Mouse (Mus musculus) heart, embryonic 10.5 days (tissue): Measurements from ENCODE around the gene Pde4d. TPM values are rescaled to one million over a fixed set of nuclear protein-coding genes. Genes with fewer than 3 reads are reported as not detected.

Experiments
- DNase-seq: peaks from one replicate; pipeline ENCODE4 v3.0.0-alpha.2; 2017; ENCODE audit warnings: low spot score
- H3K27ac ChIP-seq: fragments of 300-500 bp; sonication (generic); 2 replicates; pipeline ENCODE4 v1.5.1; 2016; ENCODE audit warnings: mild to moderate bottlenecking
- H3K27me3 ChIP-seq: fragments of 300-500 bp; sonication (generic); 2 replicates; pipeline ENCODE4 v1.6.1; 2016; ENCODE audit warnings: mild to moderate bottlenecking; ENCODE audit not compliant: poor library complexity, insufficient read depth, severe bottlenecking
- H3K36me3 ChIP-seq: fragments of 300-500 bp; sonication (generic); 2 replicates; pipeline ENCODE4 v1.6.1; 2016; ENCODE audit warnings: mild to moderate bottlenecking, moderate library complexity
- H3K4me1 ChIP-seq: fragments of 300-500 bp; sonication (generic); 2 replicates; pipeline ENCODE4 v1.6.1; 2016; ENCODE audit warnings: mild to moderate bottlenecking
- H3K4me3 ChIP-seq: fragments of 300-500 bp; sonication (generic); 2 replicates; pipeline ENCODE4 v1.5.1; 2016; ENCODE audit warnings: mild to moderate bottlenecking, moderate library complexity
- H3K9me3 ChIP-seq: fragments of 300-500 bp; sonication (generic); 2 replicates; pipeline ENCODE4 v1.6.1; 2016; ENCODE audit warnings: mild to moderate bottlenecking, moderate library complexity
- WGBS: fragments of 180-500 bp; shearing (Covaris S2); methylation state at CpG from one replicate; pipeline ENCODE4 v1.1.7; 2016; 5-methylcytosine and 5-hydroxymethylcytosine counted together
- polyA plus RNA-seq: library from polyadenylated mRNA; unstranded; fragments of >200 nt; fragmentation: Nextera tagmentation; extraction: Ambion mirVana; gene quantifications from 2 replicates; pipeline ENCODE4 v1.2.1, GENCODE M21; 2016

Pde4d gene
- polyA plus RNA-seq, 1 experiment from 2014 or later: 24.9 TPM

DNA sequence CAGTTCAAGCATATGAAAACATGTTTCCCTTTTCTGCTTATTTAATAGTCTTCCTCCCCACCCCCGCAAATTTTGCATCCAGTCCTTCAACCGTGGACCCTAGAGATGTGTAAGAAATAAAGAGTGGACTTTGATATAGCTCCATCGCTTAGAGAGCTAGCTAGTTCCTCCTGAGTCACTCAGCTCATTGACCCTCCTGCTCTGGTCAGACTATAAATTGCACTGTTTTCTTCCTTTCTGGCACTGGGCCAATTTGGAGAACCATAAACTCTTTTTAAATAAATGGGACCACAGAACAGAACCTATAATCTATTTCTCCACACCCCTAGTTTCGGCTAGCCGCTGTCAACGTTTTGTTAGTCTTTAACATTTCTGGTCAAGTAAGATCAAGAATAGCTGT is 1245.3 kb downstream of the Pde4d start:
- peaks cover 16% of the 10 kb centered on the region for H3K4me1 ChIP-seq
- no peak for DNase-seq
- 84% methylated on average over 6 of the region's 6 CpGs for WGBS
- H3K36me3 ChIP-seq: peaks cover 19% of the 10 kb centered on the region
- no peak overlapping the region for H3K4me3 ChIP-seq
- H3K9me3 ChIP-seq: no peaks in the 10 kb centered on the region
- H3K27me3 ChIP-seq: no peaks in the 10 kb centered on the region
- no peak overlapping the region for H3K27ac ChIP-seq

- Histone ChIP-seq H3K4me3 (no peak overlapping the region), H3K27me3 (no peaks in the 10 kb centered on the region), H3K36me3 (no peaks in the 10 kb centered on the region), H3K9me3 (no peaks in the 10 kb centered on the region), H3K27ac (no peak overlapping the region), H3K4me1 (peaks cover 6% of the 10 kb centered on the region; the same call in 1 of the 2 replicates)
- no peak for DNase-seq
- WGBS: 71% methylated on average over 2 of the region's 2 CpGs
Observed at GRCm38 (mm10) chr13:109706141-109706540, 1256.4 kb downstream of the Pde4d start.

- Histone ChIP-seq H3K4me3 (no peak overlapping the region), H3K36me3 (no peaks in the 10 kb centered on the region), H3K9me3 (no peaks in the 10 kb centered on the region), H3K4me1 (peaks cover 6% of the 10 kb centered on the region; the same call in 1 of the 2 replicates), H3K27me3 (no peaks in the 10 kb centered on the region), H3K27ac (no peak overlapping the region)
- 87% methylated on average over 5 of the region's 5 CpGs for WGBS
- DNase-seq: no peak
Observed at GRCm38 (mm10) chr13:109706579-109706978, 1256.8 kb downstream of the Pde4d start.

- H3K4me1 ChIP-seq: peaks cover 6% of the 10 kb centered on the region; the same call in 1 of the 2 replicates
- H3K36me3 ChIP-seq: no peaks in the 10 kb centered on the region
- no peak for DNase-seq
- no peak overlapping the region for H3K4me3 ChIP-seq
- no peaks in the 10 kb centered on the region for H3K27me3 ChIP-seq
- no peak overlapping the region for H3K27ac ChIP-seq
- no peaks in the 10 kb centered on the region for H3K9me3 ChIP-seq
- 93% methylated on average over 4 of the region's 4 CpGs for WGBS
Observed at GRCm38 (mm10) chr13:109707154-109707553, 1257.4 kb downstream of the Pde4d start.

- no peak overlapping the region for H3K4me3 ChIP-seq
- H3K9me3 ChIP-seq: no peaks in the 10 kb centered on the region
- H3K27ac ChIP-seq: no peak overlapping the region
- peaks cover 3% of the 10 kb centered on the region; the same call in 1 of the 2 replicates for H3K4me1 ChIP-seq
- WGBS: 79% methylated on average over 2 of the region's 2 CpGs
- H3K27me3 ChIP-seq: no peaks in the 10 kb centered on the region
- no peak for DNase-seq
- H3K36me3 ChIP-seq: no peaks in the 10 kb centered on the region
Observed at GRCm38 (mm10) chr13:109708326-109708725, 1258.6 kb downstream of the Pde4d start.

GRCm38 (mm10) chr13:109714581-109714980 is 1264.8 kb downstream of the Pde4d start:
- H3K36me3 ChIP-seq: no peaks in the 10 kb centered on the region
- no peaks in the 10 kb centered on the region for H3K27me3 ChIP-seq
- DNase-seq: no peak
- H3K9me3 ChIP-seq: no peaks in the 10 kb centered on the region
- no peak overlapping the region for H3K27ac ChIP-seq
- 93% methylated on average over 2 of the region's 2 CpGs for WGBS
- H3K4me3 ChIP-seq: no peak overlapping the region
- H3K4me1 ChIP-seq: no peaks in the 10 kb centered on the region

DNA sequence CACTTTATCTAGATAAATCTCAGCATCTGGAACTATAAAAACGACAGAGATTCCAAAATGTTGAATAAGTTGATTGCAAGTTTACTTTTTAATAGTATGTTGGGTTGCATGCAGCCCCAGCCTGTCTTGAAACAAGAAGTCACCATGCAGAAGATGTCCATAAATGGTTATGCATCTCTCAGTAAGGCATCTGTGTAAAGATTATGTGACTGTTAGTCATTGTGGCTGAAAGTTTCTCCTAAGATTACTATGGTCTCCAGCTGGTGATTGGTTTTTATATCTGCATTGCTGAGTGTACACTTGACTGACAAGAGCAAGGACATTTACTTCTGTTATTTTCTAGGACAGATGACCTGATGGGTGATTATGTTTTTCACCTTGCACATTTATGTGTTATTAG is 1265.6 kb downstream of the Pde4d start:
- Histone ChIP-seq H3K36me3 (no peaks in the 10 kb centered on the region), H3K9me3 (no peaks in the 10 kb centered on the region), H3K4me3 (no peak overlapping the region), H3K4me1 (no peaks in the 10 kb centered on the region), H3K27me3 (no peaks in the 10 kb centered on the region), H3K27ac (no peak overlapping the region)
- DNase-seq: no peak
- 59% methylated on average over 1 of the region's 1 CpGs for WGBS

- H3K36me3 ChIP-seq: 0 out of 2 replicates have a peak, but pooled peaks cover 2% of the 10 kb centered on the region
- WGBS: 95% methylated on average over 2 of the region's 2 CpGs
- DNase-seq: no peak
- peaks cover 11% of the 10 kb centered on the region; the same call in 1 of the 2 replicates for H3K4me1 ChIP-seq
- H3K4me3 ChIP-seq: no peak overlapping the region
- no peaks in the 10 kb centered on the region for H3K27me3 ChIP-seq
- no peaks in the 10 kb centered on the region for H3K9me3 ChIP-seq
- H3K27ac ChIP-seq: no peak overlapping the region
Observed at GRCm38 (mm10) chr13:109720127-109720713, 1270.5 kb downstream of the Pde4d start.

GRCm38 (mm10) chr13:109722237-109723119 is 1272.7 kb downstream of the Pde4d start:
- Histone ChIP-seq H3K4me1 (peaks cover 11% of the 10 kb centered on the region; the same call in 1 of the 2 replicates), H3K4me3 (no peak overlapping the region), H3K27ac (no peak overlapping the region), H3K36me3 (0 out of 2 replicates have a peak, but pooled peaks cover 2% of the 10 kb centered on the region), H3K9me3 (no peaks in the 10 kb centered on the region), H3K27me3 (no peaks in the 10 kb centered on the region)
- no peak for DNase-seq
- WGBS: 89% methylated on average over 6 of the region's 6 CpGs

DNA sequence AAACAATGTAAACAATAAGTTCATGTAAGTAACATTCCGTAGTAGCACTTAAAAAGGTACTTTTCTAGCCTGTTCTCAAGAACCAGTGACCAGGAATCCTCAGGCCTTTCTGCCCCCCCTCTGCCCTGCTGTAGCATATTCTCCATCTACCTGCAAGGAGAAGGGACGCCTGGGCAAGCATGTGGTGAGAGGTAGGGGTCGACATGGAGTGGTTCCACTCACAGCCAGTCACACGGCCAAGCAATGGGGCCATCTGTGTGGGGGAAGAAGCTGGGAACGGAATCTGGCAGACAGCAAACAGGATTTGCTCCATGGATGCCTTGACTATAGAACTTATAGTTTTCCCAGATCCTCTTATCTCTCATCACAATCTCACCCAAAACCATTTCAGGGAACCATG is 1277.6 kb downstream of the Pde4d start:
- H3K36me3 ChIP-seq: 0 out of 2 replicates have a peak, but pooled peaks cover 2% of the 10 kb centered on the region
- no peak for DNase-seq
- no peak overlapping the region for H3K4me3 ChIP-seq
- no peak overlapping the region for H3K27ac ChIP-seq
- no peaks in the 10 kb centered on the region for H3K9me3 ChIP-seq
- WGBS: 72% methylated on average over 5 of the region's 5 CpGs
- no peaks in the 10 kb centered on the region for H3K27me3 ChIP-seq
- H3K4me1 ChIP-seq: peaks cover 2% of the 10 kb centered on the region; the same call in 1 of the 2 replicates

DNA sequence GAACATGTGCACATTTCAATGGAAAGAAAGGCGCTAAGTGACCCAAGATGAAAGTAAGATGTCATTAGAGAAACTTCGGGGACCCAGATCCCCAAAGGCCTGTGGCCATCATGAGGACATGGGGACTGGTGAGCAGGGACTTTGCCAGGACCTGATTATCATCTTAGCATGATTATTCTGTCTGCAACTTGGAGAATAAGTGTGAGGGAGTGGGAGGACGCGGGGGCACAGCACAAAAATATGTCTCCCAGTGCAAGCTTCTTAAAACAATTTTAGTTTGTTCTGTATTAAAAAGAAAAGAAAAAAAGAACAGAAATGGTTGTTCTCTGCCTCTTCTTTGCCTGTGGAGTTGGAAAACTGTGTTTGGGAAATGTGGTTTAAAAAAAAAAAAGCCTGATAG is 1279.9 kb downstream of the Pde4d start:
- H3K36me3 ChIP-seq: no peaks in the 10 kb centered on the region
- no peak for DNase-seq
- 92% methylated on average over 4 of the region's 4 CpGs for WGBS
- no peak overlapping the region for H3K4me3 ChIP-seq
- H3K27ac ChIP-seq: no peak overlapping the region
- H3K27me3 ChIP-seq: no peaks in the 10 kb centered on the region
- H3K9me3 ChIP-seq: no peaks in the 10 kb centered on the region
- H3K4me1 ChIP-seq: no peaks in the 10 kb centered on the region

DNA sequence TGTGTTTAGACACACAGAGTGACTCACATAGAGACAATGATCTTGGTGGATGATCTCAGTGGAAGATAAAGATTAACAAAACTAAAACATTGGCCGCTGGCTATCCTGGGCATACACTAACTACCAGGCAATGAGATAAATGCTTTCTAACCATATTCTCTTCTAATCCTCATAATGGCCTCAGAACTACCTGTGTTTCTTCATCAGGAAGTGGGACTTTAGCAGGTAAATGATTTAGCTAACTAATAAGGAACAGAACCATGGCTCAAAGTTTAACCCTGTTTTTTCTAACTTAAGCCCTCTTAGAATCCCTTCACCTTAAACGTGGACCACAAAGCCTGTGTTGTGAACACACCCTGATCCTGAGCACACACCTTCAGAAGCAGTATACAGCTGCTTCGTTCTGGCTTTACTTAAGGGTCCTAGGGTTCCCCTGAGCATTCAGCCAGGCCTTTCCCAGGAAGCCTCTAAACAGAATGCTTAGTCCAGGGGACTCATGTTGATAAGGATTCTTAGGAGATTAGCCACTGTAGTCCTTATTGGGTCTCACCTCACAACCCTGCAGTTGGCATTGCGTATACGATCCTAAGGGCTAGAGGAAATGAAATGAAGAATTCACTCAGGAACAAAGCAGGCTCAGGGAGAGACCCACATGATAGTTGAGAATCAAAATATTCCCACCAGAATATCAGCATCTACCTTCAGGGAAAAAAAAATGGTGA is 1283.1 kb downstream of the Pde4d start:
- Histone ChIP-seq H3K27me3 (no peaks in the 10 kb centered on the region), H3K9me3 (no peaks in the 10 kb centered on the region), H3K4me3 (no peak overlapping the region), H3K4me1 (no peaks in the 10 kb centered on the region), H3K36me3 (no peaks in the 10 kb centered on the region), H3K27ac (no peak overlapping the region)
- 74% methylated on average over 5 of the region's 5 CpGs for WGBS
- no peak for DNase-seq
